In genomic region chr17:31920589-31921190, GRCm38 (mm10) we compare ENCODE assay signal across 9 mouse cellular contexts.
DNase-seq lines count a peak whose midpoint lies in the region; ATAC-seq lines count a peak whose summit lies in the region.
"Had no signal": no experiment of that assay in that cellular context is flagged by ENCODE, and none has a peak within 500 bp of the region (broad histone marks: within the 10 kb centered on the region; RNA-seq: fewer than 3 reads in every experiment).

No protein-coding gene starts in this region.

- H3K9ac ChIP-seq in kidney, embryonic 15.5 days = no peak overlapping the region
- H3K9ac ChIP-seq: embryonic facial prominence, embryonic 15.5 days had no signal

- no peak for ATAC-seq in kidney, embryonic 15.5 days (replicated peaks; ENCODE audit: low FRiP score)
- ATAC-seq in activated CD4-positive, CD25-positive, alpha-beta regulatory T cell, adult 4 months = no peak
- ATAC-seq in megakaryocyte progenitor cell, adult 5-6 weeks (replicated peaks; ENCODE audit: poor library complexity) = no peak

- no peak overlapping the region for H3K27ac ChIP-seq in kidney, embryonic 15.5 days
- peak overlapping the region; percentile 46 for H3K27ac ChIP-seq in limb, embryonic 10.5 days
- H3K27ac ChIP-seq: embryonic facial prominence, embryonic 15.5 days had no signal

- H3K4me2 ChIP-seq in kidney, embryonic 15.5 days = no peak overlapping the region
- H3K4me2 ChIP-seq: embryonic facial prominence, embryonic 15.5 days had no signal

- no peak overlapping the region for H3K4me3 ChIP-seq in kidney, embryonic 15.5 days (replicated peaks)
- no peak overlapping the region for H3K4me3 ChIP-seq in limb, embryonic 10.5 days
- H3K4me3 ChIP-seq: embryonic facial prominence, embryonic 15.5 days had no signal

- no peaks in the 10 kb centered on the region for H3K9me3 ChIP-seq in kidney, embryonic 15.5 days (replicated peaks)
- H3K9me3 ChIP-seq in limb, embryonic 10.5 days (replicated peaks) = no peaks in the 10 kb centered on the region
- H3K9me3 ChIP-seq: embryonic facial prominence, embryonic 15.5 days had no signal

- no peaks in the 10 kb centered on the region for H3K36me3 ChIP-seq in kidney, embryonic 15.5 days
- H3K36me3 ChIP-seq in limb, embryonic 10.5 days = no peaks in the 10 kb centered on the region
- H3K36me3 ChIP-seq: embryonic facial prominence, embryonic 15.5 days had no signal

- DNase-seq in cerebellum, postnatal 10 days = peak; percentile 45 to 49
- DNase-seq in cerebellum, postnatal 4 days (ENCODE audit: low spot score in 2 of 2) = no peak
- DNase-seq in kidney, postnatal 14 days = peak; percentile 65
- peak; percentile 75 for DNase-seq in R1 (ENCODE audit: low read depth, low spot score)
- no peak for DNase-seq in limb, embryonic 10.5 days (ENCODE audit: low spot score)

- 40% methylated on average over 9 of the region's 9 CpGs for WGBS in kidney, embryonic 15.5 days
- WGBS in limb, embryonic 10.5 days = 31% methylated on average over 9 of the region's 9 CpGs

- H3K27me3 ChIP-seq in kidney, embryonic 15.5 days = no peaks in the 10 kb centered on the region
- no peaks in the 10 kb centered on the region for H3K27me3 ChIP-seq in limb, embryonic 10.5 days (ENCODE audit: low read depth, poor library complexity, severe bottlenecking)
- H3K27me3 ChIP-seq: embryonic facial prominence, embryonic 15.5 days had no signal

- H3K4me1 ChIP-seq in kidney, embryonic 15.5 days = peaks cover 38% of the 10 kb centered on the region
- peaks cover 28% of the 10 kb centered on the region for H3K4me1 ChIP-seq in limb, embryonic 10.5 days

Comparison
In these comparisons a context has a peak if more than half of its experiments do, and no peak if none do; other contexts are left out.
1. DNase-seq: peak in cerebellum, postnatal 10 days (2 of 2), kidney, postnatal 14 days (single experiment) and R1 (single experiment); none in cerebellum, postnatal 4 days (0 of 2) and limb, embryonic 10.5 days (single experiment).